ENCODE assay signal across 21 mouse cellular contexts in genomic region chr12:10584026-10584425, GRCm38 (mm10).
DNase-seq lines count a peak whose midpoint lies in the region; ATAC-seq and TF ChIP-seq lines count a peak whose summit lies in the region.
"Had no signal": no experiment of that assay in that cellular context is flagged by ENCODE, and none has a peak within 500 bp of the region (broad histone marks: within the 10 kb centered on the region; RNA-seq: fewer than 3 reads in every experiment).

No protein-coding gene starts in this region.

- no peak for TF ChIP-seq CTCF in kidney, adult 2 months (conservative IDR thresholded peaks at IDR 0.05; ENCODE audit: insufficient read depth, insufficient read length, low read depth, low read length)

- H3K27me3 ChIP-seq in kidney, adult 2 months (replicated peaks; ENCODE audit: control insufficient read depth, insufficient read depth, low read length) = no peaks in the 10 kb centered on the region
- no peaks in the 10 kb centered on the region for H3K27me3 ChIP-seq in kidney, embryonic 14.5 days (ENCODE audit: control insufficient read depth, insufficient read depth, low read length)
- 0 out of 2 replicates have a peak, but pooled peaks cover 7% of the 10 kb centered on the region for H3K27me3 ChIP-seq in limb, embryonic 13.5 days
- H3K27me3 ChIP-seq: liver, embryonic 13.5 days; stomach, embryonic 15.5 days had no signal

- H3K4me1 ChIP-seq in kidney, adult 2 months (ENCODE audit: control insufficient read depth, insufficient read depth, low read length) = no peaks in the 10 kb centered on the region
- no peaks in the 10 kb centered on the region for H3K4me1 ChIP-seq in kidney, embryonic 14.5 days (ENCODE audit: control insufficient read depth, insufficient read depth, low read length)
- H3K4me1 ChIP-seq in limb, embryonic 13.5 days = peaks cover 13% of the 10 kb centered on the region; the same call in 1 of the 2 replicates
- H3K4me1 ChIP-seq: liver, embryonic 13.5 days; stomach, embryonic 15.5 days had no signal

- no peaks in the 10 kb centered on the region for H3K36me3 ChIP-seq in kidney, adult 2 months (ENCODE audit: control insufficient read depth, insufficient read depth, low read length)
- H3K36me3 ChIP-seq in kidney, embryonic 14.5 days (ENCODE audit: control insufficient read depth, insufficient read depth, low read length) = no peaks in the 10 kb centered on the region
- no peaks in the 10 kb centered on the region for H3K36me3 ChIP-seq in limb, embryonic 13.5 days
- H3K36me3 ChIP-seq: liver, embryonic 13.5 days; stomach, embryonic 15.5 days had no signal

- no peak overlapping the region for H3K4me3 ChIP-seq in kidney, adult 2 months (ENCODE audit: insufficient read depth, low read depth, low read length)
- no peak overlapping the region for H3K4me3 ChIP-seq in kidney, embryonic 14.5 days (ENCODE audit: low read length)
- H3K4me3 ChIP-seq in limb, embryonic 13.5 days = no peak overlapping the region
- H3K4me3 ChIP-seq: heart, adult 2 months; liver, embryonic 13.5 days; stomach, embryonic 15.5 days had no signal

- no peak overlapping the region for H3K27ac ChIP-seq in kidney, adult 2 months (ENCODE audit: insufficient read depth, low read depth, low read length)
- H3K27ac ChIP-seq in kidney, embryonic 14.5 days (ENCODE audit: low read depth, low read length) = no peak overlapping the region
- H3K27ac ChIP-seq in limb, embryonic 13.5 days = no peak overlapping the region
- H3K27ac ChIP-seq: heart, adult 2 months; liver, embryonic 13.5 days; stomach, embryonic 15.5 days had no signal

- WGBS in kidney, adult 2 months = 27% methylated on average over 7 of the region's 7 CpGs
- WGBS in kidney, embryonic 14.5 days = 42% methylated on average over 7 of the region's 7 CpGs
- 32% methylated on average over 7 of the region's 7 CpGs for WGBS in limb, embryonic 13.5 days

- peak; percentile 64; the same call in 1 of the 2 replicates for ATAC-seq in kidney, embryonic 14.5 days (ENCODE audit: low FRiP score, low TSS enrichment)
- 0 out of 2 replicates have a peak, but pooled peaks have one; percentile 40 for ATAC-seq in limb, embryonic 13.5 days (ENCODE audit: low FRiP score, low read depth)
- ATAC-seq: CD4-positive, CD25-positive, alpha-beta regulatory T cell, adult 4 months; midbrain, embryonic 16.5 days had no signal

- no peak overlapping the region for H3K4me2 ChIP-seq in kidney, embryonic 14.5 days (replicated peaks; ENCODE audit: low read depth, low read length)
- peak overlapping the region; percentile 44 for H3K4me2 ChIP-seq in limb, embryonic 13.5 days (replicated peaks)
- H3K4me2 ChIP-seq: liver, embryonic 13.5 days; lung, embryonic 14.5 days; stomach, embryonic 15.5 days had no signal

- no peaks in the 10 kb centered on the region for H3K9me3 ChIP-seq in kidney, embryonic 14.5 days (ENCODE audit: control insufficient read depth, low read length)
- no peaks in the 10 kb centered on the region for H3K9me3 ChIP-seq in limb, embryonic 13.5 days
- H3K9me3 ChIP-seq: liver, embryonic 13.5 days; stomach, embryonic 15.5 days had no signal

- DNase-seq in adrenal gland, postnatal 14 days = peak; percentile 8
- DNase-seq in adrenal gland, postnatal 25 days = no peak
- DNase-seq in kidney, adult 2 months = peak; percentile 15
- no peak for DNase-seq in kidney, postnatal 4 days
- no peak for DNase-seq in Muller cell, postnatal 12 days (ENCODE audit: inconsistent ontology term)
- no peak for DNase-seq in left cerebral cortex, adult 8-10 months (ENCODE audit: low spot score in 2 of 2)
- DNase-seq: cerebellum, postnatal 10 days; gastrocnemius, postnatal 14 days; heart, adult 2 months; heart, postnatal 36 days; layer of hippocampus, postnatal 36 days; liver, embryonic 13.5 days; lung, embryonic 14.5 days; lung, postnatal 36 days; right cerebral cortex, postnatal 25 days; thymus, adult 18-20 months had no signal

- no peak overlapping the region for H3K9ac ChIP-seq in kidney, embryonic 14.5 days (ENCODE audit: low read depth, low read length)
- H3K9ac ChIP-seq in limb, embryonic 13.5 days = no peak overlapping the region
- H3K9ac ChIP-seq: liver, embryonic 13.5 days; lung, embryonic 14.5 days; stomach, embryonic 15.5 days had no signal

- no peak for TF ChIP-seq POLR2A in kidney, adult 2 months (IDR thresholded peaks at IDR 0.05; ENCODE audit: low read depth, low read length)

Comparison
In these comparisons a context has a peak if more than half of its experiments do, and no peak if none do; other contexts are left out.
1. DNase-seq: peak in adrenal gland, postnatal 14 days (single experiment) and kidney, adult 2 months (single experiment); none in adrenal gland, postnatal 25 days (single experiment), kidney, postnatal 4 days (0 of 2), Muller cell, postnatal 12 days (single experiment) and left cerebral cortex, adult 8-10 months (0 of 2).